Comparison of ENCODE assay signal across 13 mouse cellular contexts in the genomic region with DNA sequence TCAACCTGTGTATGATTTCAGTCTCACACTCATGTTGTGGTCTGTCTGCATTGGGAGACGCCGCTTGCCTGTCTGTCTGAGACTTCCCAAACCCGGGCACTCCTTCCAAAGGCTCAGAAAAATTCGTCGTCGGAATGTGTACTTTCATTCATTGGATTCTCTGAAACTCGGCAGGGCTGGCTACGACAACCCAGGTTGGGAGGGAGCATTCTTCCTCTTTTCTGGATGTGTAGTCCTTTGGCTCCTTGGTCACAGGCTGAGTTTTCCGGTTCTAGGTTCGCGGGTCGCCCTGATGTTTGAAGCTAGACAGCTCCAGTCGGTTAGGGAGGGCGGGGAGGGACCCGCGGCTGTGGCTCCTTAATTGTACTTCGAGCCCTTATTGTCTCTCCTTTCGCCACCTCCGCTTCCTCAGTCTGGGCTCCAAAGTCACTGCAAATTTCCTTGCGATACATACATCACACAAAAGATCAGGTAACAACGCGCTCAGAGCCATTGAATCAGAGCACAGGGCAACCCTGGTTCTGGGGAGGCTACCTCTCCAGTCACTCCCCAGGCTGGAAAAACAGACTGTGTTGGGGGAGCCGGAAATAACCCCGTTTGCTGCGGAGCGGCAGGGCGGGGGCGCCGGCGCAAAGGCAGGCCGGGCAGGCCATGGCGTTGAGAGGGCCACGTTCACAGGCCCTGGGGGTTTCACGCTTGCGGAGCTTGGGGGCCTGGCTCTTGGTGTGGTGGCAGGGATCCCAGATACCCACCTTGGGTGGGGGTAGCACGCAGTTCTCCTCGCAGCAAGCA. TPM values are rescaled to one million over a fixed set of nuclear protein-coding genes. Genes with fewer than 3 reads are reported as not detected.
DNase-seq lines count a peak whose midpoint lies in the region; ATAC-seq and TF ChIP-seq lines count a peak whose summit lies in the region.
"Had no signal": no experiment of that assay in that cellular context is flagged by ENCODE, and none has a peak within 500 bp of the region (broad histone marks: within the 10 kb centered on the region; RNA-seq: fewer than 3 reads in every experiment).

No protein-coding gene starts in this region.

- 0 out of 2 replicates have a peak, but pooled peaks cover 3% of the 10 kb centered on the region for H3K4me1 ChIP-seq in heart, embryonic 11.5 days (ENCODE audit: control insufficient read depth, insufficient read depth, low read length)
- H3K4me1 ChIP-seq in limb, embryonic 14.5 days (ENCODE audit: control insufficient read depth, insufficient read depth, low read length), result peaks cover 9% of the 10 kb centered on the region
- H3K4me1 ChIP-seq in hindbrain, embryonic 16.5 days (ENCODE audit: control insufficient read depth, insufficient read depth, low read depth, low read length), result peaks cover 1% of the 10 kb centered on the region
- peaks cover 2% of the 10 kb centered on the region; the same call in 1 of the 2 replicates for H3K4me1 ChIP-seq in forebrain, embryonic 11.5 days (replicated peaks; ENCODE audit: control insufficient read depth, insufficient read depth, low read length)

- intact Hi-C loops in heart, postnatal 36 days (cut with DNase I), result no loop called here
- intact Hi-C loops in left cerebral cortex, postnatal 10 days (cut with DNase I), result no loop called here

- TF ChIP-seq CTCF in C2C12 (IDR thresholded peaks at IDR 0.05; ENCODE audit: control insufficient read depth, insufficient read depth, insufficient read length), result no peak

- H3K9ac ChIP-seq in heart, embryonic 11.5 days (ENCODE audit: low read depth, low read length), result no peak overlapping the region
- peak overlapping the region; percentile 46 for H3K9ac ChIP-seq in limb, embryonic 14.5 days (ENCODE audit: low read depth, low read length, severe bottlenecking)
- H3K9ac ChIP-seq in hindbrain, embryonic 16.5 days (ENCODE audit: low read depth, low read length), result no peak overlapping the region
- H3K9ac ChIP-seq in forebrain, embryonic 11.5 days (ENCODE audit: low read length), result no peak overlapping the region
- H3K9ac ChIP-seq: hindbrain, embryonic 12.5 days; midbrain, embryonic 15.5 days had no signal

- DNase-seq in heart, postnatal 36 days, result no peak
- no peak for DNase-seq in limb, embryonic 14.5 days (ENCODE audit: low spot score)
- DNase-seq in forebrain, embryonic 11.5 days (ENCODE audit: low spot score), result no peak
- DNase-seq in left cerebral cortex, postnatal 10 days (ENCODE audit: extremely low spot score in 1 of 2, low spot score in 2 of 2), result no peak
- DNase-seq: thymus, adult 18-20 months had no signal

- peak overlapping the region; percentile 26; the same call in 1 of the 2 replicates for H3K4me3 ChIP-seq in heart, embryonic 11.5 days (ENCODE audit: low read depth, low read length)
- peak overlapping the region; percentile 52 for H3K4me3 ChIP-seq in C2C12 (ENCODE audit: insufficient read depth, poor library complexity, severe bottlenecking)
- H3K4me3 ChIP-seq in limb, embryonic 14.5 days (replicated peaks; ENCODE audit: low read length), result peak overlapping the region; percentile 26
- H3K4me3 ChIP-seq in hindbrain, embryonic 16.5 days (ENCODE audit: low read length), result no peak overlapping the region
- H3K4me3 ChIP-seq in forebrain, embryonic 11.5 days (ENCODE audit: low read depth, low read length), result no peak overlapping the region
- H3K4me3 ChIP-seq: hindbrain, embryonic 12.5 days; midbrain, embryonic 15.5 days had no signal

- peak overlapping the region; percentile 94 for H3ac ChIP-seq in C2C12 (ENCODE audit: control insufficient read depth, insufficient read length, low read depth)

- peaks cover 100% of the 10 kb centered on the region for H3K79me2 ChIP-seq in C2C12 (ENCODE audit: control insufficient read depth, insufficient read depth)

- H3K36me3 ChIP-seq in heart, embryonic 11.5 days (ENCODE audit: control insufficient read depth, insufficient read depth, low read length), result no peaks in the 10 kb centered on the region
- peaks cover 12% of the 10 kb centered on the region for H3K36me3 ChIP-seq in C2C12 (ENCODE audit: control insufficient read depth, insufficient read depth)
- no peaks in the 10 kb centered on the region for H3K36me3 ChIP-seq in limb, embryonic 14.5 days (ENCODE audit: control insufficient read depth, insufficient read depth, low read length)
- H3K36me3 ChIP-seq in hindbrain, embryonic 16.5 days (ENCODE audit: control insufficient read depth, insufficient read depth, low read length), result no peaks in the 10 kb centered on the region
- H3K36me3 ChIP-seq in forebrain, embryonic 11.5 days (ENCODE audit: control insufficient read depth, insufficient read depth, low read length), result no peaks in the 10 kb centered on the region
- H3K36me3 ChIP-seq: hindbrain, embryonic 12.5 days; midbrain, embryonic 15.5 days had no signal

- ATAC-seq in heart, embryonic 11.5 days (replicated peaks; ENCODE audit: insufficient number of reproducible peaks, low FRiP score, low TSS enrichment), result no peak
- peak; percentile 49 for ATAC-seq in activated CD4-positive, CD25-positive, alpha-beta regulatory T cell, adult 4 months
- no peak for ATAC-seq in limb, embryonic 14.5 days (ENCODE audit: low FRiP score, low read depth)
- no peak for ATAC-seq in hindbrain, embryonic 16.5 days
- no peak for ATAC-seq in forebrain, embryonic 11.5 days (replicated peaks; ENCODE audit: low FRiP score)
- ATAC-seq: midbrain, embryonic 15.5 days; Patski had no signal

- no peaks in the 10 kb centered on the region for H3K9me3 ChIP-seq in heart, embryonic 11.5 days (replicated peaks; ENCODE audit: control insufficient read depth, low read length)
- no peaks in the 10 kb centered on the region for H3K9me3 ChIP-seq in limb, embryonic 14.5 days (ENCODE audit: control insufficient read depth, low read length)
- H3K9me3 ChIP-seq in hindbrain, embryonic 16.5 days (ENCODE audit: control insufficient read depth, low read length), result 0 out of 2 replicates have a peak, but pooled peaks cover 2% of the 10 kb centered on the region
- no peaks in the 10 kb centered on the region for H3K9me3 ChIP-seq in forebrain, embryonic 11.5 days (ENCODE audit: control insufficient read depth, low read length)
- H3K9me3 ChIP-seq: hindbrain, embryonic 12.5 days; midbrain, embryonic 15.5 days had no signal

- H3K27me3 ChIP-seq in heart, embryonic 11.5 days (ENCODE audit: control insufficient read depth, insufficient read depth, low read length), result peaks cover 98% of the 10 kb centered on the region
- no peaks in the 10 kb centered on the region for H3K27me3 ChIP-seq in C2C12 (ENCODE audit: control insufficient read depth, insufficient read depth, insufficient read length)
- peaks cover 96% of the 10 kb centered on the region for H3K27me3 ChIP-seq in limb, embryonic 14.5 days (ENCODE audit: control insufficient read depth, insufficient read depth, low read length)
- H3K27me3 ChIP-seq in hindbrain, embryonic 16.5 days (replicated peaks; ENCODE audit: control insufficient read depth, insufficient read depth, low read length), result peaks cover 74% of the 10 kb centered on the region
- H3K27me3 ChIP-seq in forebrain, embryonic 11.5 days (ENCODE audit: control insufficient read depth, insufficient read depth, low read length), result peaks cover 97% of the 10 kb centered on the region
- H3K27me3 ChIP-seq: Patski had no signal

- peaks cover 91% of the 10 kb centered on the region for H3K79me3 ChIP-seq in C2C12 (ENCODE audit: low read depth)

- TF ChIP-seq POLR2A in limb, embryonic 14.5 days (IDR thresholded peaks at IDR 0.05; ENCODE audit: borderline replicate concordance, extremely low read depth, insufficient read depth, insufficient read length), result no peak

- under 1% methylated on average over 37 of the region's 37 CpGs for WGBS in heart, embryonic 11.5 days (ENCODE audit: insufficient replicate concordance)
- 1% methylated on average over 37 of the region's 37 CpGs for WGBS in limb, embryonic 14.5 days
- 1% methylated on average over 37 of the region's 37 CpGs for WGBS in hindbrain, embryonic 16.5 days
- WGBS in forebrain, embryonic 11.5 days, result under 1% methylated on average over 37 of the region's 37 CpGs

- no peak overlapping the region for H3K27ac ChIP-seq in heart, embryonic 11.5 days (ENCODE audit: low read depth, low read length)
- 0 out of 2 replicates have a peak overlapping the region, but pooled peaks have one; percentile 38 for H3K27ac ChIP-seq in limb, embryonic 14.5 days (replicated peaks; ENCODE audit: low read depth, low read length)
- no peak overlapping the region for H3K27ac ChIP-seq in hindbrain, embryonic 16.5 days (ENCODE audit: low read depth, low read length)
- H3K27ac ChIP-seq in forebrain, embryonic 11.5 days (ENCODE audit: low read depth, low read length), result no peak overlapping the region
- H3K27ac ChIP-seq: hindbrain, embryonic 12.5 days; midbrain, embryonic 15.5 days had no signal

- peak overlapping the region; percentile 45 for H3K4me2 ChIP-seq in heart, embryonic 11.5 days
- peak overlapping the region; percentile 43 for H3K4me2 ChIP-seq in limb, embryonic 14.5 days (replicated peaks; ENCODE audit: low read depth, low read length, severe bottlenecking)
- no peak overlapping the region for H3K4me2 ChIP-seq in hindbrain, embryonic 16.5 days (ENCODE audit: low read length)
- no peak overlapping the region for H3K4me2 ChIP-seq in forebrain, embryonic 11.5 days (ENCODE audit: low read depth, low read length, severe bottlenecking)
- H3K4me2 ChIP-seq: hindbrain, embryonic 12.5 days; midbrain, embryonic 15.5 days had no signal

RNA-seq across cellular contexts. Expression of gene Hoxc9, which starts 0.6 kb away (rescaled TPM):
- not detected in 2 replicates for polyA plus RNA-seq in heart, embryonic 11.5 days (2014; fragmentation: Nextera tagmentation; extraction: Ambion mirVana)
- total RNA-seq in heart, postnatal 36 days (2021), result not detected
- 9.4 TPM for polyA plus RNA-seq in C2C12 (2012; fragmentation: generic; extraction: Trizol)
- not detected for polyA plus RNA-seq in activated CD4-positive, CD25-positive, alpha-beta regulatory T cell, adult 4 months (2017; shearing (Covaris generic))
- polyA plus RNA-seq in limb, embryonic 14.5 days (2012; rRNA removed), result 2.1 TPM in 2 replicates
- 1.1 and 1.3 TPM in 2 replicates for polyA plus RNA-seq in limb, embryonic 14.5 days (2014; fragmentation: Nextera tagmentation; extraction: Ambion mirVana)
- polyA plus RNA-seq in hindbrain, embryonic 16.5 days (2015; fragmentation: Nextera tagmentation; extraction: Ambion mirVana), result 0.16 and 0.31 TPM in 2 replicates
- polyA plus RNA-seq in forebrain, embryonic 11.5 days (2014; fragmentation: Nextera tagmentation; extraction: Ambion mirVana), result not detected in 2 replicates
- total RNA-seq in left cerebral cortex, postnatal 10 days (2021), result not detected
- polyA plus RNA-seq: cortical plate, adult 2 months; hindbrain, embryonic 12.5 days; midbrain, embryonic 15.5 days had no signal

RNA-seq across cellular contexts. Expression of gene Hoxc5, which starts 9.6 kb away (rescaled TPM):
- polyA plus RNA-seq in heart, embryonic 11.5 days (2014; fragmentation: Nextera tagmentation; extraction: Ambion mirVana), result 1.7 TPM in 2 replicates
- not detected for total RNA-seq in heart, postnatal 36 days (2021)
- 1.6 TPM for polyA plus RNA-seq in C2C12 (2012; fragmentation: generic; extraction: Trizol)
- not detected for polyA plus RNA-seq in activated CD4-positive, CD25-positive, alpha-beta regulatory T cell, adult 4 months (2017; shearing (Covaris generic))
- polyA plus RNA-seq in limb, embryonic 14.5 days (2012; rRNA removed), result 7.6 and 9.0 TPM in 2 replicates
- 2.6 and 3.5 TPM in 2 replicates for polyA plus RNA-seq in limb, embryonic 14.5 days (2014; fragmentation: Nextera tagmentation; extraction: Ambion mirVana)
- 19.1 and 20.4 TPM in 2 replicates for polyA plus RNA-seq in hindbrain, embryonic 16.5 days (2015; fragmentation: Nextera tagmentation; extraction: Ambion mirVana)
- not detected in 2 replicates for polyA plus RNA-seq in forebrain, embryonic 11.5 days (2014; fragmentation: Nextera tagmentation; extraction: Ambion mirVana)
- total RNA-seq in left cerebral cortex, postnatal 10 days (2021), result not detected
- polyA plus RNA-seq: cortical plate, adult 2 months; midbrain, embryonic 15.5 days had no signal

RNA-seq across cellular contexts. Expression of gene Hoxc10, which starts 10.2 kb away (rescaled TPM):
- 0.10 and 0.18 TPM in 2 replicates for polyA plus RNA-seq in heart, embryonic 11.5 days (2014; fragmentation: Nextera tagmentation; extraction: Ambion mirVana)
- not detected for total RNA-seq in heart, postnatal 36 days (2021)
- polyA plus RNA-seq in C2C12 (2012; fragmentation: generic; extraction: Trizol), result 49.6 TPM
- not detected for polyA plus RNA-seq in activated CD4-positive, CD25-positive, alpha-beta regulatory T cell, adult 4 months (2017; shearing (Covaris generic))
- 9.7 and 14.3 TPM in 2 replicates for polyA plus RNA-seq in limb, embryonic 14.5 days (2012; rRNA removed)
- 5.8 and 6.0 TPM in 2 replicates for polyA plus RNA-seq in limb, embryonic 14.5 days (2014; fragmentation: Nextera tagmentation; extraction: Ambion mirVana)
- not detected in 2 replicates for polyA plus RNA-seq in hindbrain, embryonic 16.5 days (2015; fragmentation: Nextera tagmentation; extraction: Ambion mirVana)
- not detected in 2 replicates for polyA plus RNA-seq in forebrain, embryonic 11.5 days (2014; fragmentation: Nextera tagmentation; extraction: Ambion mirVana)
- total RNA-seq in left cerebral cortex, postnatal 10 days (2021), result not detected
- polyA plus RNA-seq: cortical plate, adult 2 months; hindbrain, embryonic 12.5 days; midbrain, embryonic 15.5 days had no signal

RNA-seq across cellular contexts. Expression of gene Hoxc8, which starts 13.6 kb away (rescaled TPM):
- polyA plus RNA-seq in heart, embryonic 11.5 days (2014; fragmentation: Nextera tagmentation; extraction: Ambion mirVana), result 0.11 and 0.20 TPM in 2 replicates
- total RNA-seq in heart, postnatal 36 days (2021), result not detected
- 1.1 TPM for polyA plus RNA-seq in C2C12 (2012; fragmentation: generic; extraction: Trizol)
- under 1 TPM in 1 of 2 experiments, not detected in 1; 0.15 TPM for polyA plus RNA-seq in activated CD4-positive, CD25-positive, alpha-beta regulatory T cell, adult 4 months (2017; shearing (Covaris generic))
- polyA plus RNA-seq in limb, embryonic 14.5 days (2012; rRNA removed), result 3.5 and 3.9 TPM in 2 replicates
- 1.9 TPM in 2 replicates for polyA plus RNA-seq in limb, embryonic 14.5 days (2014; fragmentation: Nextera tagmentation; extraction: Ambion mirVana)
- polyA plus RNA-seq in hindbrain, embryonic 16.5 days (2015; fragmentation: Nextera tagmentation; extraction: Ambion mirVana), result 3.2 and 9.9 TPM in 2 replicates
- polyA plus RNA-seq in forebrain, embryonic 11.5 days (2014; fragmentation: Nextera tagmentation; extraction: Ambion mirVana), result not detected in 2 replicates
- total RNA-seq in left cerebral cortex, postnatal 10 days (2021), result not detected
- polyA plus RNA-seq: cortical plate, adult 2 months; hindbrain, embryonic 12.5 days; midbrain, embryonic 15.5 days had no signal

RNA-seq across cellular contexts. Expression of gene Hoxc6, which starts 21.2 kb away (rescaled TPM):
- 0.49 and 0.51 TPM in 2 replicates for polyA plus RNA-seq in heart, embryonic 11.5 days (2014; fragmentation: Nextera tagmentation; extraction: Ambion mirVana)
- total RNA-seq in heart, postnatal 36 days (2021), result under 1 TPM in 1 of 2 experiments, not detected in 1; 0.25 TPM
- polyA plus RNA-seq in C2C12 (2012; fragmentation: generic; extraction: Trizol), result 10.6 TPM
- not detected for polyA plus RNA-seq in activated CD4-positive, CD25-positive, alpha-beta regulatory T cell, adult 4 months (2017; shearing (Covaris generic))
- polyA plus RNA-seq in limb, embryonic 14.5 days (2012; rRNA removed), result 8.0 and 10.4 TPM in 2 replicates
- 2.4 and 2.5 TPM in 2 replicates for polyA plus RNA-seq in limb, embryonic 14.5 days (2014; fragmentation: Nextera tagmentation; extraction: Ambion mirVana)
- 4.0 and 9.0 TPM in 2 replicates for polyA plus RNA-seq in hindbrain, embryonic 16.5 days (2015; fragmentation: Nextera tagmentation; extraction: Ambion mirVana)
- not detected in 2 replicates for polyA plus RNA-seq in forebrain, embryonic 11.5 days (2014; fragmentation: Nextera tagmentation; extraction: Ambion mirVana)
- total RNA-seq in left cerebral cortex, postnatal 10 days (2021), result not detected
- polyA plus RNA-seq: cortical plate, adult 2 months; midbrain, embryonic 15.5 days had no signal

Comparison
In these comparisons a context has a peak if more than half of its experiments do, and no peak if none do; other contexts are left out.
1. H3K4me2 ChIP-seq: peak in heart, embryonic 11.5 days (single experiment) and limb, embryonic 14.5 days (single experiment); none in hindbrain, embryonic 16.5 days (single experiment) and forebrain, embryonic 11.5 days (single experiment).
2. H3K4me3 ChIP-seq: peak in heart, embryonic 11.5 days (single experiment), C2C12 (single experiment) and limb, embryonic 14.5 days (single experiment); none in hindbrain, embryonic 16.5 days (single experiment) and forebrain, embryonic 11.5 days (single experiment).